15 mouse cellular contexts compared by ENCODE assay signal in the genomic region with DNA sequence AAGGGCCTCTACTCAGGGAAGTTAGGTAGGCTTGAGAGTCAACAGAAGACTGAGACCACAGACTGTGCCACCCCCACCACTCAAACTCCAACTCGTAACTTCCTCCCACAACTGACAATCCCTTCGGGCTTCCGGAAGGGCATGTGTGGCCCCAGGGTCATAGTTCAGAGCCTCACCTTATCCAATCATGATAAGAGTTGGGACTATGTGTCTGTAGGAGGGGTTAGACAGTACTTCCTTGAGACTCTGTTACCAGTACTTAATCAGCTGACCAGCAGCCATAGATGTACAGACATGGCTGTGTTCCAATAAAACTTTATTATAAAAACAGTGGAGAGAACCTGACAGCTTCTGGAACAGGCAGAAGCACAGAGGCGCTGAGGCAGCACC.
"Had no signal": no experiment of that assay in that cellular context is flagged by ENCODE, and none has a peak within 500 bp of the region (broad histone marks: within the 10 kb centered on the region; RNA-seq: fewer than 3 reads in every experiment).

No protein-coding gene starts in this region.

- H3K27ac ChIP-seq: kidney, postnatal 0 days; layer of hippocampus, adult 2 months; limb, embryonic 15.5 days; liver, embryonic 13.5 days; macrophage; midbrain, embryonic 12.5 days; midbrain, embryonic 15.5 days; neural tube, embryonic 12.5 days; neural tube, embryonic 15.5 days; stomach, embryonic 15.5 days had no signal

- H3K4me2 ChIP-seq: limb, embryonic 15.5 days; liver, embryonic 13.5 days; midbrain, embryonic 12.5 days; midbrain, embryonic 15.5 days; neural tube, embryonic 12.5 days; neural tube, embryonic 15.5 days; stomach, embryonic 15.5 days had no signal

- H3K36me3 ChIP-seq: midbrain, embryonic 12.5 days; midbrain, embryonic 15.5 days; neural tube, embryonic 12.5 days had no signal

- H3K4me1 ChIP-seq: limb, embryonic 15.5 days; liver, embryonic 13.5 days; midbrain, embryonic 12.5 days; midbrain, embryonic 15.5 days; neural tube, embryonic 12.5 days; neural tube, embryonic 15.5 days; stomach, embryonic 15.5 days had no signal

- H3K9ac ChIP-seq: limb, embryonic 15.5 days; liver, embryonic 13.5 days; midbrain, embryonic 12.5 days; midbrain, embryonic 15.5 days; neural tube, embryonic 12.5 days; neural tube, embryonic 15.5 days; stomach, embryonic 15.5 days had no signal

- DNase-seq: kidney, postnatal 25 days; liver, embryonic 13.5 days; lung, adult 2 months; lung, postnatal 14 days; spleen, adult 18-20 months; thymus, postnatal 25 days had no signal

- H3K4me3 ChIP-seq: layer of hippocampus, adult 2 months; limb, embryonic 15.5 days; liver, embryonic 13.5 days; midbrain, embryonic 12.5 days; midbrain, embryonic 15.5 days; neural tube, embryonic 12.5 days; neural tube, embryonic 15.5 days; stomach, embryonic 15.5 days had no signal

- H3K27me3 ChIP-seq: limb, embryonic 15.5 days; liver, embryonic 13.5 days; midbrain, embryonic 12.5 days; midbrain, embryonic 15.5 days; neural tube, embryonic 12.5 days; neural tube, embryonic 15.5 days; stomach, embryonic 15.5 days had no signal

- ATAC-seq: midbrain, embryonic 15.5 days had no signal

- H3K9me3 ChIP-seq: limb, embryonic 15.5 days; liver, embryonic 13.5 days; midbrain, embryonic 12.5 days; midbrain, embryonic 15.5 days; neural tube, embryonic 12.5 days; neural tube, embryonic 15.5 days; stomach, embryonic 15.5 days had no signal
